Mouse (Mus musculus): ENCODE results near the gene Sdk2.

Sdk2 gene

GRCm38 (mm10) chr11:113737912-113738311 is 328.9 kb downstream of the Sdk2 start:
- no peak for DNase-seq (ENCODE audit: low spot score)

- DNase-seq (ENCODE audit: low spot score) = no peak
Observed at GRCm38 (mm10) chr11:113737553-113737854, 329.3 kb downstream of the Sdk2 start.

DNA sequence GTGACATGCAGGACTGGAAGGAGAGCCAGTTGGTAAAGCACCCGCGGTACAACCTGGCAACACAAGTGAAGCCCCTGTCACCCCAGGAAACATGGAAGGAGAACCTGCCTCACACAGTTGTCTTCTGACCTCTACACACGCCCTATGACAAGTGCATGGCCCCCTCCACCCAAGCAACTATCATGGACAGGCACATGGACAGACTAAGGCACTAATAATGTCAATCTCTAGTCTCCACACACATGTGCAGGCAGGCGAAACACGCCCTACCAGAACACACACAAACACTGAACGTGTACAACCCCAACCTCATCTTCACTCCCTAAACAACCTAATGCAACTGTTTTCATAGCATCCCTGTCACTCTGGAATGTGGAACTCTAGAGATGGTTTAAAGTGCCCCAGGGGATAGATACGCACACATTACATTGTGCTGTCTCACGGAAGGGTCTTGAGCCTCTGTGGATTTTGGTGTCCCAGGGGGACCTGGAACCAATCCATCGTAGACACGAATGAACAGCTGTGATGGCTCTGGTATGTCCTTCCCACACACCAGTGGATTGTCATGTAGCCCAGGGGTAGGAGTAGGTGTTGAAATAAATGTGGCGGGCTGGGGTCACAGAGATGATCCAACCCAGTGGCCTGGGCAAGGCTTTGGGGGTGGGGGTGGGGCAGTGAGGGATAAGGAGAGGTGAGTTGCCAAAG is 329.8 kb downstream of the Sdk2 start:
- DNase-seq (ENCODE audit: low spot score) = no peak

- no peak for DNase-seq (ENCODE audit: low spot score)
Observed at GRCm38 (mm10) chr11:113735151-113735550, 331.7 kb downstream of the Sdk2 start.

GRCm38 (mm10) chr11:113733631-113734364 is 333.0 kb downstream of the Sdk2 start:
- no peak for DNase-seq (ENCODE audit: low spot score)

- DNase-seq (ENCODE audit: low spot score) = no peak
Observed at GRCm38 (mm10) chr11:113731945-113732612, 334.8 kb downstream of the Sdk2 start.

DNA sequence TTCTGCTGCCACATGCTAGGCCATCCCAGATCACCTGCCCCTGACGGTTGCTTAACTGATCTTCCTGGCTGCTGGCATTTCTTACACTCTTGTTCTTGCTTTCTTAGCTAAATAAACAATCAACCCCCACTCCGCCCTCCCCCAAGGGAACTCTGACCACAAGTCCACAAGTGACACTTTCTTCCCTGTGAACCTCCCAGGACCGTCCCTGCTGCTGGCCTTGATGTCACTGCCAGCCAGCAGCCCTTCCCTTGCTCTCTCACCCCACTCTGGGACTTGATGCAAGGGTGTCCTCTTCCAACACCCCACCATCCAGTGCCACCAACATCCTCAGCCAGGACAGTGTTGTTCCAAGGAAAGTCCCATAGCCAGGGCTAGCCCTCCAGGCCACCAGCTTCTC is 336.0 kb downstream of the Sdk2 start:
- no peak for DNase-seq (ENCODE audit: low spot score)

DNA sequence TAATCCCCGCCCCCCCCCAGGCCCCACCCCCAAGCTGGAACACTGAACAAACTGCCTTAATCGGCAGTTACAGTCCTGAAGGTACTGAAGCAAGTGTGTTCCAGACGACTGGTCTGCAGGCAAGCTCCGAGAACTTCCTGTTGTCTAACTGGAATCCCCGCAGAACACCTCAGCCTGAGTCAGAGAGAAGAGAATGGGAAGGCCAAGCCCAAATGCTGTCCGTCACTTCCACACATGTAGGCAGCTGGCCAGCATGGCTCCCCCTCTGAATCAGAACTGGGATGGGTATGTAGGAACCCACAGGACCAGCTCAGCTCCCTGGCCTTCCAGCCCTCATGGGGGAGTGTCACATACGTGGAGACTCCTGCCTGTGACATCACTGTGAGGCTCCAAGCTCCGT is 336.9 kb downstream of the Sdk2 start:
- no peak for DNase-seq (ENCODE audit: low spot score)

DNA sequence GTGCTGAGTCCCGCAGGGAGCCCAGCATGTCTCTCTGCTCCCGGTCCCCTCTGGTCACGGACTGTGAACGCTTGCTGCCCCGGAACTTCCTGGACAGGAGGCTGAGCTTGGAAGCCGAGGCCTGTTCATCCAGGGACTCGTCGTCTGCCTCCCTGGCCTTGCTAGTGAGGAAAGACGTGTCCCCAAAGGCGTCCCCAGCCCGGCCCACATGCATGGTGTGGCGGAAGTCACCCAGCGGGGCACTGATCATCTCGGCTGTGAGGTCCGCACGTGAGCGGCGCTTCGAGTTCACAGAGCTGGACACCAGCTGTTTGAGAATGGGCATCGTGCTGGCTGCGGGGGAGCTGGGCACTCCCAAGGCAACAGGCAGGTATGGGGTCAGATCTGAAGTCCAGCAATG is 337.6 kb downstream of the Sdk2 start:
- no peak for DNase-seq (ENCODE audit: low spot score)

DNA sequence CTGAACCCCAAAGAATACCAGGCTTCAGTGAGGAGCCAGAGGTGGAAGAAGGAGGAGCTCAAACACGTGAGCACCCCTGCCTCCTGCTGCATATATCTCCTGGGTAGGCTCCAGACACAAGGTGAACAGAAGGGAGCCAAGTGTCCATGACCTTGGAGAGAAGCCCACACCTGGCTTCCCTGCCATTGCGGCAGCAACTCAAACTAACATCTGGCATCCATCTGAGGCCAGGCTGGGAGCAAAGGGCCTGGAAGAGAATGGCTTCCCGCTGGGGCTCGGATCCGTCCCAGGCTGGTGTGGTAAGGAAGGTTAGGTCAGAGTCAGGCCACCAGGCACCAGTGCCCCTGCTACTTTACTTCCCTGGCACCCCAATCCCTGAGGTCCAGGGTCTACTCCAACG is 338.9 kb downstream of the Sdk2 start:
- DNase-seq (ENCODE audit: low spot score) = no peak

- no peak for DNase-seq (ENCODE audit: low spot score)
Observed at GRCm38 (mm10) chr11:113726994-113727888, 339.6 kb downstream of the Sdk2 start.
